Mouse (Mus musculus) cerebellum, adult 18-20 months (tissue): ENCODE results near the gene Ldlrad3.

ENCODE experiments used
- DNase-seq, 2 experiments: peaks; one replicate each; pipeline ENCODE4 v3.0.0; 2021

Gene Ldlrad3

DNA sequence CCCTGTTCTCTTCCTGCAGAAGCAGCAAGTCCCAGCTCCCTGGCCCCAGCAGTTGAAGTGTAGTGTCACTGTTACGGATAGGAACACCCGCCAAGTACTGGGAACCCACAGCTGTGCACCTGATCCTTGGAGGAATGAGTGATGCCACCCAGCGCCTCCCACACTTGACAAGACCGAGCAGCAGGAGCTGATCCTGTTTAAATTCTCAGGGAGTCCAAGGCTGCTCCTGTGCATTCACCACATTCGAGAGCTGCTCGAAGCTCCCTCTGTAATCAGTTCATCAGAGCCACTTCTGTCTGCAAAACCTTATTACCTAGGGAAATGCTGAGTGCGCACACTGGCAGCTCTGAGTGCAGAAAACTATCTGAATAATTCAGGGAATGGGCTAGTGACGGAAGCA, 225.5 kb downstream of the Ldlrad3 start:
- no peak for DNase-seq

DNA sequence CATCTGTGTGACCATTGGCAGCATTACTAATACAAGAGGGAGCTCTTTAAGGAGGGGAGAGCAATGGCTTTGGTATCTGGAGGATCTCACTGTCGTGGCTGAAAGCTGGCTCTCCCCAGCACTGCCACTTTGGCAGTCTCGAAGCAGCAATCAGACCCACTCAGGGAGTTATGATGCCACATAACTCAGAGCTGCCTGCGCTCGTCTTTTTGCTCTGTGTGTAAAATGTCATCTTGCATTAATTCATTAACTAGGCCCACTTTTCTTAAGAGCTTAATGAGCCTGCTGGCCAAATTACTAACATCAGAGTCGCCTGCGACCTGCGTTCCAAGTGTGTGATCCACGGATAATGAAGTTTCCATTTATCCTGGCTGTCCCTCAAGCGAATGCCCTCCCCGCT, 230.1 kb downstream of the Ldlrad3 start:
- no peak for DNase-seq

DNA sequence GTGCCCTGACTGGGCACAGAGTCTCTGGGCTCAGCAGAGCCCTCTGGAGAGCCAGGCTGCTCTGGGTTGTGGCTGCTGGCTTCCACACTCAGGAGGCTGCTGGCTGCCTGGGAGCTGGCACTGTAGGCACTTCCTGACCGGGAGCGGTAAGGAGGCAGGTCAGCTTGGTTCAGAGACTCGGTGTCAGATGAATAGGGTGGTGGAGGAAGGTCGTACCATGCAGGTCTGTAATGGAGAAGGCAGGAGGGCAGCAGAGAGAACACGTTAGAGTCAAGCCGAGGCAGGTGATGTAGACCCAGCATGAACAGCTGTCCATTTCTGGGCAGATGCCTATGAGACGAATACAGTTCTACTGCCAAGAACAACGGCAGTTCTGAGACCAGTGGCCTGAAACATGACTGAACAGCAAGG, 233.2 kb downstream of the Ldlrad3 start:
- DNase-seq, result peak; percentile 55 to 62

DNA sequence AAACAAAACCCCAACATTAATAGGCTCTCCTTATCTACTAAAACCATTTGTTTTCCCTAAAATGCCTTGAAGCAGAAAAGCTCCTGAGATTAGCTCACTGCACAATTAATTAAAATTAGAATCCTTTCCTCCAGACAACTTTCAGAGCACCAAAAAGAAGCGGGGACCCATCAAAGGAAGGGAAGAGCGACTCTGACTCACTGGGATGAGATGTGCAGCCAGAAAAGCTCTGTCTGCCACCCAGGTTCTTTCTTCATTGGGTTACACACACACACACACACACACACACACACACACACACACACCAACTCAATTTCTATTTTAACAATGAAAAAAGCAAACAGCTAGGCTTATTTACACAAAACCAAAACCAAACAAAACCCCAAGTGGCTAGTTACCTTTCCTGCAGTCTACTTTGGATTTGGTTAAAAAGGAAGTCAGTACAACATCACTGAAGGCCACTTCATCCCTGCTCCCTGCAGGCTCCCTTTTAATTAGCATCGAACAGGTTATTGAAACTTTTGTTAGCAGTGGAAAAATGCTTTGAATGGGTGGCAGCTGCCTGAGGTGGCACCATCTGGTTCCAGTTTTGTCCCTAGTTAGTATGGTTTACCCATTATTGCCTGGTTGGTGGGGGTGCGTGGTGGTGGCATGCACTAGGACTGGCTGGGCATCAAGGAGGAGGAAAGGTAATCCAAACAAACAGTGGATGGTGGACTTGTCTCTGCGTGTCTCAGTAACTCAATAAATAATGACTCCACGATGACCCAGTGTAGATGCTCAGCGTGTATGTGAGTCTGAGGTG, 235.3 kb downstream of the Ldlrad3 start:
- no peak for DNase-seq

DNA sequence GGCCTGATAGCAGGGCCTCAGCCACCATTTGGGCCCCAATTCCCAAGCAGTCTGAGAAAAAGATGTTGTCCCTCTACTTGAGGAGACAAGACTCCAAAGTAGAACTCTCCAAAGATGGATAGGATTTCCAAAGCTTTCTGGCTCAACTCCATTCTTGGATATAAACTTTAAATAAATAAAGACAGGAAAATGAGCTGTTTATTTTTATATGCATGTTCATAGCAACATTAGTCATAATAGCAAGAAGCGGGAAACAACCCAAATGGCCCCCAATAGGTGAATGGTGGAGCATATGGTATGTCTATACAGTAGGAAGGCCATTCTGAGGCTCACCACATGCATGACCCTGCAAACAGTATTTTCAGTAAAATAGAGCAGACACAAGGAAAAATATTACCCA, 251.2 kb downstream of the Ldlrad3 start:
- DNase-seq, result no peak

DNA sequence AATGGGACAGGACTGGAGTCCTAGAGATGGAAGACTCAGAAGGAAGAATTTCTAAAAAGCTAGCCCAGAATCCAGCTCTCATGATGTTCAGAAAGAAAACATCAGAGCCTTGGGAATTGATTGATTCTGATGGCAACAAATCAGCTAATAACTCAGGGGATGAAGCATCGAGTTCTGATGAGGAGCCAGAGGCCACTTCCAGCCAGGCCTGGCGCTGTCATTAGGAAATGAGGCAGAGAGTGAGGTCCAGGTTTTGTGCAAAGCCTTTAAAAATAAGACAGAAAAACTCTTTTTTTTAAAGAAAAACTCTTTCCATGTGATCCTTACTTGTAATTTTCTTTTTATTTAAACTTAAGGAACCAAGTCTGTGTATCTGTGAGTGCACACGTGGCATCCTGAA, 252.9 kb downstream of the Ldlrad3 start:
- DNase-seq, result no peak

DNA sequence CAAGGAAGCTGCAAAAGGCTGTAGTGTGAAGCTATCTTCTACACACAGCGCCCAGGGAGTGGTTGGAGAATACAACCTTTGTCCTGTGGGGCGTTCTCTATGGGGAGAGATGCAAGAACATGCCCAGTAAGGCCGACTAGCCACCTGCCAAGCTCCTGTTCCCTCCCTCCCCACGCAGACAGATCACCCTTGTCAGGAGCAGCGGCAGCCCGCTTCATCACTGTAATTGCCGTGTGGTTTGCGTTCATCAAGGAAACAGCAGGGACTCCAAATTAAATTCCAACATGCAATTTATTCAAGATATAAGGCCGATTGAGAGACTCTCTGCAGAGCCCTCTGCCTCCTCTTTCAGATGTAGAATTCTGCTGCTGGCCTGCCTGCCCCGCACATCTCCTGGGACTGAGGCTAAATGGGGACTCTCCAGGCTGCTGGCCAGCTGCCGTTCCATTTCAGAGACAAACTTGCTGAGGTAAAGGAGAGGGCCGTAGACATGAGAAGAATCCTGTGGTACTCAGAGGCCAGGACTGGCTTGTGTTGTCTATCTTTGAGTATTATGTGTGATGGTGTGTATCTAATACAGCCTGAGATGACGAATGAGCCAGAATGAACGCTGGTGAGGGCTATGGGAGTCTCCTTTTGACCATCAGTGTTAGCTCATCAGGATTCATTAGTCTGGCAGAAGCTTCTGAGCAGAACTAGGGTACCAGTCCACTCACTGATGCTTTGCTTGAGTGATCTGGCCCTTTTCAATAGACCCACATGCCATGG, 253.8 kb downstream of the Ldlrad3 start:
- peak; percentile 56 to 58 for DNase-seq

DNA sequence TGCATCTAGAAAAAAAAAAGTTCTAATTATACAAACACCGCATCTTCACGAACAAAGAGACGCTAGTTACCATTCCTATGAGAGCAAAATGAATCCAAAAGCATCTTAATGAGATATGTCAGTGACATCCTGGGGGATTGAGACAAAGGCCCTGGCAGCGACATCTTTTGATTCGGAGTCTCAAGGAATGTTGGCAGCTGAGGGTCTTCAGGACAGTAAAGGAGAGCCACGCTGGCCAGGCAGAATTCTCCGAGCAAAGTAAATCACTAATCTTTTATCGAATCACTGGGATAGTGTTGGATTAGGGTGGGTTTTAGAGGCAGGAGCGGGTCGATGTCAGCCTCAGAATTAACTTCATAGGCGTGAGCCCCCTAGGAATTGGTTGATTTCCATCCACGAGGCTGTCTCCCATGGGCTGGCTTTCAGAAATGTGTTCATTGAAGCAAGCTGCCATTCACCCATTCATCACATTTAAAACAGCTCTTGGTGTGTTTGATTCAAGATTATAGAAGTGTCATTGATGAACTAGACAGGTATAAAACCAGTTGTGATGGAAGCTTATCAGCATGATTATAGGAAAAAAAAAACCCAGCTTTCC, 260.5 kb downstream of the Ldlrad3 start:
- no peak for DNase-seq

DNA sequence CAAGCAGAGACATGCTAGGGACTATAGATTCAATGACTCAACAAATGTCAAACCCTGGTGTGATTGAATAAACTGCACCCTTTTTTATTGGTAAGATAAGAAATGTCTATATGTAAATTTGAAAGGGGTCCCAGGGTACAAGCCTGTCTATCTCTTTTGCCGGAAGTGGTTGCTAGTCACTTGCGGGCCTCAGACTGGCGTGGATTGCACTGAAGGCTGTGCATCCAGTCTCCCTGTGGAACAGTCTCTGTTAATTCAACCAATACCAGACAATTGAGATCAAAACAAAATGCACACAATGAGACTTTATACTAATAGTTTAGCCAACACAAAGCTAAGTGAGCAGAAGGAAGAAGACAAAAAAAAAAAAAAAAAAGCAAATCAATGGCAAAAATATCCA, 261.0 kb downstream of the Ldlrad3 start:
- no peak for DNase-seq

DNA sequence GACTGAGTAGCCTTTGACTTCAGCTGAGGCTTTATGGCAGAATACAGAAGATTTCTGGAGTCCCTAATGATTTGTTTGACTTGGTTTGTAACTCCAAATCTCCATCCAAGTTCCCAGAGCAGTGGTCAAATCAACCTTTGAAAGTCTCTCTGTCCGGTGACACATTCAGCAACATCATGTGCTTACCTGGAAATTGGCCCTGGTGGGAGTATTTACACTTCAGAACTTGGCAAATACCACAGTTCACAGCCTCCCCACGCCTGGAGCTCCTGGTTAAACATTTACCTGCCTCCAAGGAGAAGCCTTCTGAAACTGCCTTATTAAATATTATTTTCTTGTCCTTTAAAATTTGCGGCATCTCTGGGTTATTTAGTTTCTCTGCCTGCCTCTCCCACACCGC, 263.0 kb downstream of the Ldlrad3 start:
- no peak for DNase-seq

DNA sequence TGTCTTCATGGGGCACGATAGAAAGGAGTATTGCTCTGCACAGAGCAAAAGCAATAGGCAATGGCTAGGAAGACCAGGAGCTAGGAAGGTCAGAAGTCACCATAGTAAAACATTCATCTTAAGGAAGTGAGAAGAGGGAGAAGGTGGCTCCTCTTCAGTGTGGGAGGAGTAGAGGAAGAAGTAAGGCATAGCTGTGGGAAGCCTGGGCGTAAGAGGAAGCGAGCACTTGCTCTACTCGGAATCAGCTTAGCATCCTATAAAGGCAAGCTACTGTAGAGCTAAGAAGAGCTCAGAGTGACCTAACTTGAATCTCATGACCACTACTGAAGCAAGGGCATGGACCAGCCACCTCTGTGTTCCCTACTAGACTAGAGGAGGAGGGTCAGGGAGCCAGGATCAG, 263.9 kb downstream of the Ldlrad3 start:
- no peak for DNase-seq

DNA sequence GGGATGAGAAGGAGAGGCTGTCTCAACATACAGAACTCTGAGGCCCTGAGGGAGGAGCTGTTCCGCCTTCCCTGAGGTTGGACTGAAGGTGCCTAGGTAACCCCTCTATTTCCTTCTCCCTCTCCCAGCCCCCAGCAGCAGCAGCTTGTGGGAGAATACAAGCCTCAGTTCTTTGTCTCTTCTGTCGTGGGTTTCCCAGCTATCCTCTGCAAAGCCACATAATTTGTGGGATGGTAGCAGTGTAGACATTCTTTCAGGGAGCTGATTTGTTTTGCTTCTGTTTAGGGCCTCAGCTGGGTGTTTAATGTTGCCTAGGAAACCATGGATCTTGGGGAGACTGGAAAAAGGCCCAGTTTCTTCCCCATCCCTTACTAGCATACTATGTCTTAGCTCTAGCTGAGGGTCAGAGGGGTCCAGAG, 266.0 kb downstream of the Ldlrad3 start:
- DNase-seq, result no peak

DNA sequence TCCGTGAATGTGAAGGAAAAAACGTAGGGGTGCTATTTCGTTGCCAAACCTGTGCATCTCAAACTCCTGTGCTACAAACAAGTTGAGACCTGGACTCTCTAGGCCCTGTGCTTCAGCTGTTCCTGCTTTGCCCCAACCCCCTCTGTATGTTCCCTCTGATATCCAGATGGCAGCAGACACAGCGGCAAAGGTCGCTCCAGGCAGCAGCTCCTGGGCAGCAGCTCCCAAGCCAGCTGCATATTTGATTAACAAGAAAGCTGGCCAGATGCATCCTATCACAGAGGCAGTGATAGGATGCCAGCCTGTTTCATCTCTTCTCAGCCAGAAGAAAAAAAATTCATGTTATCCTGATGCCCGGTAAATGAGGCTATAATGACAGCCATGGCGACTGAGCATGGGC, 267.7 kb downstream of the Ldlrad3 start:
- no peak for DNase-seq

DNA sequence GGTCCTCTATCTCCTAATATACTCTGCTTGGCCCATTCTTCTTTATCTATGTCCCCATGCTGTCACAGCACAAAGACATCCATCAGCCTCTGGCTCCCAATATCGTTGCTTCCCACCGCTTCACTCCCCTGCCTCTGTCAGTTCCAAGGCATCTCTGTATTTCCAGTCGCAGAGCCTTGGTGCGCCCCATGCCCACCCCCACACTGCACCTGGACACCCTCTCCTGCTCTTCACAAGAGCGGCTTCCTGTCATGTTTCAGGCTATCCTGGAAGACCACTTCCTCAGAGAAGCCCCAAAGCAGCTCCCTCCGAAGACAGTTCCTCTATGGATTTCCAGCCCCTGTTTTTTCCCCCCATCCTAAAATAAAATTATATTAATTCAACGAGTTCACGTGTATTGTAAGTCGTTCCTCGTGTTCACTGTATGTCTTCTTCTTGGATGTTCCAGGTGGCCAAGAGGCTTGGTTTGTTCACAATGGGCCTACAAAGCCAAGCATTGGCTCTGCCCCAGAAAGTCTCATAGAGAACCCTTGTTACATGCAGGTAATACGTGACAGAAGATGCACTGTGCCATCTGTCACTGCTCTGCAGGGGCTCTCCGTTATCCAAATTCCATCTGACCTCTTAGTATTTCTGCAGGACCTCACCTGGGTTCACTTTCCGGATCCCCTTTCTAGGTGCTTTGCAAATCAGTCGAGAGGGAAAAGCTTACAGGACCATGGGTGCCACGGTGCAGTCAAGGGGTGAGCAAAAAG, 276.7 kb downstream of the Ldlrad3 start:
- DNase-seq, result peak; percentile 85 to 86

DNA sequence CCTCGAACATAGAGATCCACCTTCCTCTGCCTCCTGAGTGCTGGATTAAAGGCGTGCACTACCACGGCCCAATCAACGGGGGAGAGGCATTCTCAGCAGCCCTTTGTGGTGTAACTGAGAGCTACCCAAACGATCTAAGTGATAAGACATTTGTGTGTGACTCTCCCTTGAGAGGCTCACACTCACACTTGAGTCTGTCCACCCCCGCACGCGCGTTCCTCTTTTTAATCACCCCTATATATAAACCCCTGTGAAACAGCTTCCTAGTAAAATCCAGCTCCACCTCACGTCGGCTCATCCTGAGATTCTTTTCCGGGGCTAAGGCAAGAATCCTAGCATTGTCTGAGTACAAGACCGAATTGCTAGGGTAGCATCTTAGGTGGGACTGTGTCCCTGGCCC, 277.4 kb downstream of the Ldlrad3 start:
- DNase-seq, result no peak

DNA sequence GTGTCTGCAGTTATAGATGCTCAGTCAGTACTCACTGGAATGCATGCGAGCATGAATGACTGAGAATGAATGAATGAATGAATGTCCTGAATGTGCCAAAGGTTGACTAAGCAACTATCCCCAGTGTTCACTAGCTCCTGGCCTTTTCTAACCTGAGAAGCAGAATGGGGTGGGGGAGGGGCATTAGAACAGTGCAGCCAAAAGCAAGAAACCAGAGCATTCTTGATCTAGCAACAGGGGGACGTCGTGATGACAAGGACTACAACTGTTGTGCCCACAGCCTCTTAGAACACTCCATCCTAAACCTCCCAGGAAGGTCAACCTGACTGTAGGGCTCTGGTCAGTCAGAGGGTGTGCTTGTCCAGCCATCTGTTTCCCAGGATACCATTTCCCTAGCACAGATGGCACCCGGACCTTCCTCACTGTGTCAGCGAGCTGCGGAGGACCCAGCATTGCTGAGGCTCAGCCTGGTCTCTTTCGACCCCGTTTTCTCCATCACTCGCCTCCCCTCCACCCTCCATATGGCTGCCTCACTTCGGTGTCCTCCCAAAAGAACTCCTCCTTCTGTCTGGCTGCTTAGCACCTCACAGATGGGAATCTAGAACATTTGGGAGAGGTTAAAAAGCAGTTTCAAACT, 278.7 kb downstream of the Ldlrad3 start:
- peak; percentile 91 to 96 for DNase-seq

DNA sequence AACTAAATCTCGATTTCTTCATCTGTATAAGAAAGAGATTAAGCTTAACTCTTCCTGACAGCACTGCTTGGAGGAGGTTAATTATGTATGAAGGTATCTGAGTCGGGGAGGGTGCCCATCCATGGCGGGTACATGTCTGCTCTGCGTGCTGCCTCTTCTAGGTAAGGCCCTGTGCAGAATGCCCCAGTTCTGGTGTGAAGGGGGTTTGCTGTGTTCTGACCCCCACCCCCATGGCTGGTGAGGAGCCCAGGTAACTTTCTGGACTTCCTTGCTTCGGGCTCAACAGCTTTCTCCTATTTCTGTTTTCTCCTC, 279.9 kb downstream of the Ldlrad3 start:
- peak; percentile 41 to 59 for DNase-seq

DNA sequence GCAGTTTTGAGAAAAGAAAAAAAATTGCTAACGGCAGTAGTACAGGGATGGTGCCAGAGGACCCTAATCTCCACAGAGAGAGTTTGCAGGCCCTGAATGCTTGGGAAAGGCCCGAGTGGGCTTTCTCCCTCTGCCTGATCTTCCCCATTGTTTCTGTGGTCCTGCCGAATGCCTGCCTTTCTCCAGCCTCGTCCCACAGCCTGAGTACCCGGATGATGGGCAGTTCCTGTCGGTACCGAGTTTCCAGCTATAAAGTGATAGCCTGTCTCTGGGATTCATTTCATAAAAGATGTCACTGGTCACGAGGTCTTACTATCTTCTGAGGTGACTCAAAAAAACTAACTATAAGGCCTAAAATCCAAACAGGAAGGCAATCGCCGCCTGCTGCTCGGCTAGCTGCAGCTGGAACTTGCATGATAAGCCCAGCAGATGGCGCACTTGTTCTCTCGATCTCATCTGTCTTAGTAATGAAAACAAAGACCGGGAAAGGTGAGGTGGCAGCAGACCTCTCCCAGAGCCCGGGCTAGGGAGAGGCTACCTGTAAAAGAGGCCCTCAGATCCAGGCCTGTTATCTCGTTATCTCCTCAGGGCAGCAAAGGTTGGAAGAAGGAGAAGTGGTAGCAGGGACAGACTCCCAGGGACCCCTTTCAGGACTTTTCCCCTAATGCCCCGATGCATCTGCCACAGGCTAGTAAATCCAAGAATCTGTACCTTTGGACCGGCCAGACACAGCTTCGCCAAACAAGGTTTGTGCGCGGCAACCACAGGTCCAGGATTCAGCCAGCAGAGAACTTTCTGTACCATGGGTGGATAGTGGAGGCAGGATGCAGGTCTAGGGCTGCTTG, 280.4 kb downstream of the Ldlrad3 start:
- peak; percentile 92 for DNase-seq

DNA sequence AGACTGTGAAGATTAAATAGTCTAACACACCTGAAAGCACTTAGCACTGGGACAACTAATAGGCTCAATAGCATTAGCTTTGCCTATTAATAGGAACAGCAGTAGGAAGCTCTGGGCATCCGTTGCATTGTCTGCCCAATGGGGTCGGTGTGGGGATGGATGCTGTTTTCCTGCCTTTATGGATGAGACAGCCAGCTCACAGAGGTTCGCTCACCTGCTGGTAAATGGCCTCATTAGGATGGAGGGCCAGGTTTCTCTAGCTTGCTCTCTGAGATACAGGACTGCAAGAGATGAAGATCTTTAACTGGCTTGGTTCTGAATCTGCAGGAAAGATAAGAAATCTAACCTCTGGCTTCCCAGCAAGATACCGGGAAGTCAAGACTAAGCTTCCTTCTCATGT, 284.0 kb downstream of the Ldlrad3 start:
- DNase-seq, result peak; percentile 32 to 45
